Mouse (Mus musculus) left cerebral cortex, postnatal 4 days (tissue): Measurements from ENCODE around the gene Asap3. TPM values are rescaled to one million over a fixed set of nuclear protein-coding genes. Genes with fewer than 3 reads are reported as not detected.

Source experiments
- DNase-seq: peaks from one replicate; pipeline ENCODE4 v3.0.0-alpha.2; 2022
- intact Hi-C: fragments of 180-260 bp; cut with DNase I; formaldehyde crosslinking; loops from one replicate; pipeline ENCODE4 v1.15.1; 2025
- total RNA-seq, 2 experiments: library from RNA; stranded (reverse); gene quantifications; 2 replicates each; pipeline ENCODE4 v1.2.3; 2021

Asap3 gene
- total RNA-seq, 2 experiments from 2014 or later: 4.2 to 4.9 TPM

DNA sequence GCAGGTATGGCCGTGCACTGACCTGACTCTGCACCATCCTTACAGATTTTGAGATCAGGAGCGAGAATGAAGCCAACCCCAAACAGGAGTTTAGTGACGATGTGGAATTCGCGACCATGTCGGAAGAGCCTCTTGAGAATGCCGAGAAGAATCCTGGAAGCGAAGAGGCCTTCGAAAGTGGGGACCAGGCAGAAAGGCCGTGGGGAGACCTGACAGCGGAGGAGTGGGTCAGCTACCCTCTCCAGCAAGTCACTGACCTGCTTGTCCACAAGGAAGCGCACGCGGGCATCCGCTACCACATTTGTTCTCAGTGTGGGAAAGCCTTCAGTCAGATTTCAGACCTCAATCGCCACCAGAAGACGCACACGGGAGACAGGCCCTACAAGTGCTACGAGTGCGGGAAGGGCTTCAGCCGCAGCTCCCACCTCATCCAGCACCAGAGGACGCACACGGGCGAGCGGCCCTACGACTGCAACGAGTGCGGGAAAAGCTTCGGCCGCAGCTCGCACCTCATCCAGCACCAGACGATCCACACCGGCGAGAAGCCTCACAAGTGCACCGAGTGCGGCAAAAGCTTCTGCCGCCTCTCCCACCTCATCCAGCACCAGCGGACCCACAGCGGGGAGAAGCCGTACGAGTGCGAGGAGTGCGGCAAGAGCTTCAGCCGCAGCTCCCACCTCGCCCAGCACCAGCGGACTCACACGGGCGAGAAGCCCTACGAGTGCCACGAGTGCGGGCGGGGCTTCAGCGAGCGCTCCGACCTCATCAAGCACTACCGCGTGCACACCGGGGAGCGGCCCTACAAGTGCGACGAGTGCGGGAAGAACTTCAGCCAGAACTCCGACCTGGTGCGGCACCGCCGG, 84.0 kb downstream of the Asap3 start:
- intact Hi-C loops: no loop called here
- DNase-seq: no peak

DNA sequence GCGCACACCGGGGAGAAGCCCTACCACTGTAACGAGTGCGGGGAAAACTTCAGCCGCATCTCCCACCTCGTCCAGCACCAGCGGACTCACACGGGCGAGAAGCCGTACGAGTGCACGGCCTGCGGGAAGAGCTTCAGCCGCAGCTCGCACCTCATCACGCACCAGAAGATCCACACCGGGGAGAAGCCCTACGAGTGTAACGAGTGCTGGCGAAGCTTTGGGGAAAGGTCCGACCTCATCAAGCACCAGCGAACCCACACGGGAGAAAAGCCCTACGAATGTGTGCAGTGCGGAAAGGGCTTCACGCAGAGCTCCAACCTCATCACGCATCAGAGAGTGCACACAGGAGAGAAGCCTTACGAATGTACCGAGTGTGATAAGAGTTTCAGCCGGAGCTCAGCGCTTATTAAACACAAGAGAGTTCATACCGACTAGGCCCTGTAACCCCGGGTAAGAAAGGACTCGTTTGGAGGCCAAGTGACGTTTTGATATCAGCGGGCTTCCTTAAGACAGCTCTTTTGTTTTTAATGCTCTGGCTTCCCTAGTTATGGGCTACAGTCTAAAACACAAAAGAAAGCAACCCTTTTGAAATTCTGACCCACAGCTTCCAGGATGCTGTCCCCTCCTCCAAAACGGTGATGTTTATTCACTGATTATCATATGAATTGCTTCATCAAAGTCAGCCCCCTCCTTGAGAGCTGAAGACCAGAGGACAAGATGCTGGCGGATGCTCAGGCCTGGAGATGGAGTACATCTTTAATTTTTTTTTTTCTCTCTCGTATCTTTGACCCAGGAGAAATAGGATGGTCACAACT, 84.8 kb downstream of the Asap3 start:
- DNase-seq: no peak
- intact Hi-C loops: no loop called here

DNA sequence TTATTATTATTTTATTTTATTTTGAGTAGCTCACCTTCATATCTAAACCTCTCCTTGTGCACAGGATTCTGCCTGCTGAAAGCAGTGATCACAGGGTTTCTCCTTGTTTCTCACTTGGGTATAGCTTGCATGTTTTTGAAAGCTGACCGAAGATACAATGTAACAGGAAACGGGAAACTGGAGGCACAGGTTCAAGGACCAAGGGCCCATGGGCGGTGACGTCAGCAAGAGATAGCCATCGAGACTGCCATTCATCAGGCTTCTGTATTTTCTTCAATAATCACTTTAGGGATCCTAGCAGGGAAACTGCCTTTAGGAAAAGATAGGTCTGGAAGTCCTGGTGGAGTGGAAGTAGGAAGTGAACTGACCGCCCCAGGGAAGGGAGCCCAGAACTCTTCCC, 85.5 kb downstream of the Asap3 start:
- DNase-seq: no peak
- intact Hi-C loops: no loop called here

Other genes starting within 250 kb of the Asap3 start
- 10 to 100 TPM; 30.9 to 35.8 TPM for gene Gale, start 242.6 kb upstream of the Asap3 start, total RNA-seq
- gene Lypla2, start 233.7 kb upstream of the Asap3 start, total RNA-seq: 100 to 1,000 TPM; 110 to 122 TPM
- 10 to 100 TPM; 31.0 to 38.1 TPM for gene Pithd1, start 219.1 kb upstream of the Asap3 start, total RNA-seq
- gene Eloa, start 184.6 kb upstream of the Asap3 start, total RNA-seq: 10 to 100 TPM; 34.9 to 36.1 TPM
- 100 to 1,000 TPM; 347 to 361 TPM for gene Rpl11, start 152.9 kb upstream of the Asap3 start, total RNA-seq
- 10 to 100 TPM; 50.9 to 52.7 TPM for gene Id3, start 62.9 kb upstream of the Asap3 start, total RNA-seq
- 1 to 10 TPM; 1.4 to 1.5 TPM for gene E2f2, start 34.0 kb upstream of the Asap3 start, total RNA-seq
- 1 to 10 TPM in 1 of 2 experiments, under 1 TPM in 1; 0.92 to 1.2 TPM for gene Tcea3, start 41.4 kb downstream of the Asap3 start, total RNA-seq
- gene Zfp46, start 78.3 kb downstream of the Asap3 start, total RNA-seq: 100 to 1,000 TPM; 102 to 108 TPM
- 100 to 1,000 TPM; 158 to 159 TPM for gene Hnrnpr, start 104.6 kb downstream of the Asap3 start, total RNA-seq
- 1 to 10 TPM; 3.0 to 3.4 TPM for gene Htr1d, start 217.2 kb downstream of the Asap3 start, total RNA-seq